Mouse (Mus musculus) ovary, postnatal 36 days (tissue): ENCODE results near the gene Slc5a9.
"Not testable (repeated sequence)": the region's sequence is repeated elsewhere in the genome, so short reads cannot be mapped to it uniquely, and the experiment has no call there.

Experiments used
- DNase-seq: peaks from one replicate; pipeline ENCODE4 v3.0.0; 2022; ENCODE audit warnings: low spot score, mixed read lengths

Gene Slc5a9

DNA sequence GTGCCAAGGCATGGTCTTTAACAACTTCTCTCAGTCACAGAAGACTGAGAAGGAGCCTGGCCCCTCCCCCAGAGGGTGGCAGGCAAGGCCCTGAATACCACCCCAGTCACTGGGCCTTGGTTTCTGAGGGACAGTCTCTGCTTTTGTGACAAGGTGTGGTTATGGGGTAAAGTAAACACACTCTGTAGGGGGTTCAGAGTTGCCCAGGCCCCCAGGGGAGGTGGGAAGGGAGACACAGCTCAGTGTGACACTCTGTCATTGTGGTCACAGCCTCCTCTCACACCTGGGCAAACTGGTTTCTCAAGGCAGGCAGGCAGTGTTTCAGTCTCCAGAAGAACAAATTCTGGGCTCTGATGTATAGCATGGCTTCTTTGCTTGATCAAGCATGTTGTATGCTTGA lies at the start of gene Slc5a9:
Slc5a9 (minus strand) TSS at position 144 of the 400 bp plus-strand sequence.
- no peak for DNase-seq

GRCm38 (mm10) chr4:111919092-111919491 lies 16.4 kb upstream of the Slc5a9 start, which contains the start of gene Skint8:
Gene Skint8 (plus strand): TSS chr4:111919392.
- DNase-seq = no peak

DNA sequence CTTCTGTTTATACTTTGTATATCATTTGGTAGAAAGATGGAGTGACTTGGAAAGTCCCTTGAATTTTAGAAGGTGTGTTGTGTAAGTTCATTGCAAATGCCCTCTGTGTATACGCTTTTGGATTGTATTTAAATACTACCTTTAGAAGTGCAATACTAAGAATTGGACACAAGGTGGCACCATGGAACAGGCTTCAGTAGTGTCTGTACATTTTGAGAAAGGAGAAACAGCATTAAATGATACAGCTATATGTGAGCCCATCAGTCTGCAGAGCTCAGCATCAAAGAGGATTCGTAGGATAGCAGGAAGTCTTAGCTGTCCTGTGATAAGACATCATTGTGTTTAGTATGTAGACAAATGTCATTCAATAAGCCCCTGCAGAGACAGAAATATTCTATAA lies 5.2 kb upstream of the Slc5a9 start:
- DNase-seq = no peak

- DNase-seq = no peak
Observed at GRCm38 (mm10) chr4:111901473-111901872, 1.2 kb downstream of the Slc5a9 start.

DNA sequence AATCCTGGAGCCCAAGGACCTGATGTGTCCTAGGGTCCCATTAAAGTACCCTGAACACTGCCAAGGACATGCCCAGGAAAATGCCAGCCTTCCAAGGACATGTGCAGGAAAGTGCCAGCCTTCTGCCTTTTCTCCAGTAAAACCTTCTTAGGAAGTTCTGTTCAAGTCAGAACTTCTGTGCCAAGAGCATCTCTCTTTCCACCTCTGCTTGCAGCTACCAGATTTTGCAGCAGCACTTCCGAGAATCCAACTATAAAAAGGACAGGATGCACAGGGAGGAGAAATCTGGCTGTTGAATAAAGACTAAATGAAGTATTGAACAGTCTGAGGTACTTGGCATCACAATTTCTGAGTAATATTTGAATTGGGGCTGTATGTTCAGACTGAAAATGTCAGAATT lies 2.2 kb downstream of the Slc5a9 start:
- not testable (repeated sequence) for DNase-seq

- DNase-seq = no peak
Observed at GRCm38 (mm10) chr4:111898566-111898965, 4.2 kb downstream of the Slc5a9 start.

DNA sequence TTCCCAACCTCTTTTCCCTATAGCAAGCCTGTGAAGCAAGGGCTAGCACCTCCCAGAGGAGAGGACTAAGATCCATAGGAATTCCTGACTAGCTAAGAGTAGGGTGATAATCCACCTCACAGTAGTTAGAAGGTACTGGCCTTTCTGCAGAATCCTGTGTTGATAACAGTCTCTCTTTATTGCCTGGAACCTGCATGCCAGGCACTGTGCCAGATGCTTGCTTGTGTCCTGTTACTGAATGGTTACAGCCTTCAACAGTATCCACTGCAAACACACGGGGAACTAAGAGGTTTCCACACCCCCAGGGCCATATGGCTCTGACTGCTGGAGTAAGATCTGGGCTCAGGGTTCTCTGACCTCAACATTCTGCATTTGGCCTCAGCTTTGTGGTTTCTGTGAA lies 5.0 kb downstream of the Slc5a9 start:
- DNase-seq = no peak

DNA sequence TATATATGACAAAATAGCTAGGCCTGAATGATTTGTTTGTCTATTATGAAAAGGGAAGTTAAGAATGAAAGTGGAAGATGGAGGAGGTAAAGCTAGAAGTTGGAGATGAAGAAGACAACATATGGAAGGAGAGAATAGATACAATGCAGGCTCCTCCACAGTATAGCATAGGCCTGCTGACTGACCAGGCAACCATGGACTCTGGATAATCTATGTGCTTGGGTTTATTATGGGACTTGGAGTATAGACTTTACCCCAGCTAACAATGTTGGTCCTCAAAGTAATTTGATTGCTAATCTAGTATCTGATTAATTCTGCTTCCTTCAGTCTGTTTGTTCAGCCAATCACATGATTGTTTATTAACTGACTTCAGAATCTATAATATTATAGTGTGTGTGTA lies 10.6 kb downstream of the Slc5a9 start:
- DNase-seq = no peak

- DNase-seq = peak; percentile 53
Observed at GRCm38 (mm10) chr4:111886607-111887006, 16.1 kb downstream of the Slc5a9 start.

DNA sequence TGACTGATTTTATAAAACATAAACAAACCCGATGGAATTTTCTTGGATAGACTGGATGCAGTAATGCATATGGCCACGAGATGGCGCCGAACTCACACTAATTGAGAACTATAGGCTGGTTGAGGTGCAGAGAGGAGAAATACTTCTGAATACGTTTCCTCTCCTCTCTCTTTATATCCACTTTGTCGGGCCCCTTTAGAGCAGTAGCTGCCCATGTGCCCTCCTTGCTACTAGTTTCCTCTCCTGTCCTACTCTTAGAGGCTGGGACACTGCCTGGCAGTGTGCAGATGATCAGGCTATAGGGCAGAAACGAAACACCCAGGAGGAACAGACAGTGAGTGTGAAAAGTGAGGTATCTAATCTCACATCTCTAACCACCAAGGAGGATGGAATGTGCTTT lies 16.7 kb downstream of the Slc5a9 start:
- DNase-seq = peak; percentile 51

DNA sequence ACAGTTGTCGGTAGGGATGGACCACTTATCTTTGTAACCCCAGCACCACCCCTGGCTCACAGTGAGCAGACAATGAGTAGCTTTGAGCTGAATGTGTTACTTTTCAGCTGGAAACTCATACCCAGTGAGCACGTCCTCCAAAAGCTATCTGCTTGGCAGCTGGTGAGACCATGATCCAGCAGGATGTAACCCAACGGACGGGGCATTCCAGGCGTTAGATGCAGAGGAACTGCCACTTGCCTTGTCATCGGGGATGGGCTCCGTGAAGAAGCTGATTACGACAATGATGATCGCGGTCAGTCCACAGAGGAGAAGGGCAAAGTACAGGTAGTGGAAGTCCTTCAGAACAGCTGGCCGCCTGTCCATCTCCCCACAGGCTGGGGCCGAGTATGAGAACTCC lies 19.2 kb downstream of the Slc5a9 start:
- no peak for DNase-seq

DNA sequence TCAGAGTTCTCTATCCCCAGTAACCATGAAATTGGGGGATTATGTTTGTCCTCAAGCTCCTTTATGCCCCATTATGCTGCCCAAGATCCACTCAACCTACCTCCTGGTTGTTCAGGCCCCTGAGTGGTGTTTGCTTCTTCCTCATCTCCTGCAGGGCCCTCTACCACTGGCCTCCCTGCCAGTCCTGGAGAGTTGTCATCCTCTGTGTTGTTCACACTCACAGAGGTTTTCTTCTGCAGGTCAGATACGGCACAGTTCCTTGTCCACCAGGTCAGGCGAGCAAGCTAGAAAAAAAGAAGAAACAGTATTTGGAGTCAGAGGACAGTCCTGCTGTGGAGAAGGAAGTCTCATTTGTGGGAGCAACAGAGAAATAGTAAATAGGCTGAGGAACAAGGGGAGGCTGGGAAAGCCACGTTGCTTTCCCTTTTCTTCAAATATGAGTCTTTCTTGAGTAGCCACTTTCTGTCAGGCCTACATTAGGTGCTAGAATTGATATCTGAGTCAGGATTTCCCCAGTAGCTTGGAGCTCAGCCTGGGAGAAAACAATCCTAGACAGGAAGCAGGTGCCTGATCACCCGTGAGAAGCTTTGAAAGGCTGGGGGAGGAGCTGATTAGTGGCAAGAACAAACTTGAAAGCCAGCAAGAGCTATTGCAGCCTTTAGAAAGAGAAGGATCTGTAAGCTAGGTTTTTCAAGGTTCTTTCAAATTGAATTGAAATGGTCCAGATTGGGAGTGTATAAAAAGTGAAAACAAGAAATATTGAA lies 22.4 kb downstream of the Slc5a9 start:
- no peak for DNase-seq

DNA sequence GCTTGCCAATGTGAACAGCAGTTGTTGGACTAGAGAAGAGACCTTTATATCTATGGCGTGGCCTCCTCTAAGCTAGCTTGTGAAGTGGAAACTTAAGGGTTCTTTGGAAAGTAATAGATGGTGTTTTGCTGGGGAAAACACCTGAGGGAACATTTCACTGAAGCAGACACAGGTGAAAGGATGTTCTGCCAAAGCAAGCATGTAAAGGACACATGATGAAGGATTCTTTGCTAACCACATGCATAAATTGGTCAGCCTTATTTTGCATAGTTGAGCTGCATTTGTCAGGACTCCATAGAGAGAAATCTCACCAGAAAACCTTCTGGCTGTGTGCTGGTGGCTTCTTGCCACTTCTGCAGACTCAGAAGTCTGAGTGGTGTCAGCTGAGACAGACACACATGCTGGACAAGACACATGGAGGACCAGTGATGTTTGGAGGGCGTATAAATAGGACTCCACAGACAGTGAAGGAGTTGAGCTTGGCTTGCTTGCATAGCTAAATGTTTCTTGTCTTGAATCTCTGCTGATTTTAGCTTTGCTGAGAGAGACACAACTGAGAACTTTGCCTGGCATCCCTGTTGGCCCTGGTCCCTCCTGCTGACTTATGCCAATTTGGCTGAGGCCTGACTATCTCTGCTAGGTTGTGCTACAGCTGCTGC lies 34.8 kb downstream of the Slc5a9 start:
- DNase-seq = no peak

- no peak for DNase-seq
Observed at GRCm38 (mm10) chr4:111866701-111867100, 36.0 kb downstream of the Slc5a9 start.

DNA sequence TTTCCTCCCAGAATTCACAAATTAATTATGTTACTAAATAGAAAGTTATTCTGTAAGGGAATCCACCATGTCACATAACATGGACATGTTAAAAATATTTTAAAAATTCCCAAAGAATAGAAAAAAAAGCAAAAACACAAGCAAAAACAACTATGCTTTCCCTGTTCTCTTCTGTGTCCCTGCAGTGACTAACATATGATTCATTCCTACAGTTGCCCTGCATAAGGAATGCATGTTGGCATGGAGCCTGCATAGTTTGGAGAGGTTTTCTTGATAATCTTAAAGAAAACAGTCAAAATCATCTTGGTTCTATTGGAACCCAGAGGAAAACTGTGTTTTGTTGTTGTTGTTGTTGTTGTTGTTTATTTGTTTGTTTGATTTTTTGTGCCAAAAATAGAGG lies 50.1 kb downstream of the Slc5a9 start:
- DNase-seq = no peak

GRCm38 (mm10) chr4:111838882-111839281 lies 63.8 kb downstream of the Slc5a9 start:
- DNase-seq = no peak
